Mouse (Mus musculus) limb, embryonic 14.5 days (tissue): ENCODE results near the gene Map4. TPM values are rescaled to one million over a fixed set of nuclear protein-coding genes. Genes with fewer than 3 reads are reported as not detected.

ENCODE experiments used
- ATAC-seq: fragments of 200-750 bp; cut with Nextera tagmentation; 2 replicates; pipeline ENCODE4 v1.8.0; 2017; ENCODE audit warnings: low read depth, moderate number of reproducible peaks, moderate TSS enrichment; ENCODE audit not compliant: low FRiP score
- DNase-seq: peaks from one replicate; pipeline ENCODE4 v3.0.0-alpha.2; 2015; ENCODE audit warnings: low spot score
- H3K27ac ChIP-seq: fragments of 300-500 bp; sonication (generic); replicated peaks from 2 replicates; pipeline ENCODE4 v1.5.1; 2014; ENCODE audit warnings: low read depth, mild to moderate bottlenecking, low read length, moderate library complexity, mixed read lengths
- H3K27me3 ChIP-seq: fragments of 300-500 bp; sonication (generic); 2 replicates; pipeline ENCODE4 v1.6.1; 2014; ENCODE audit warnings: low read length, mixed read lengths; ENCODE audit not compliant: control insufficient read depth, insufficient read depth
- H3K36me3 ChIP-seq: fragments of 300-500 bp; sonication (generic); 2 replicates; pipeline ENCODE4 v1.6.1; 2014; ENCODE audit warnings: mild to moderate bottlenecking, low read length, moderate library complexity, mixed read lengths; ENCODE audit not compliant: control insufficient read depth, insufficient read depth
- H3K4me1 ChIP-seq: fragments of 300-500 bp; sonication (generic); 2 replicates; pipeline ENCODE4 v1.6.1; 2014; ENCODE audit warnings: antibody characterized with exemption, low read length, mixed read lengths; ENCODE audit not compliant: control insufficient read depth, insufficient read depth
- H3K4me2 ChIP-seq: fragments of 300-500 bp; sonication (generic); replicated peaks from 2 replicates; pipeline ENCODE4 v1.6.1; 2014; ENCODE audit warnings: low read depth, mild to moderate bottlenecking, low read length, moderate library complexity; ENCODE audit not compliant: severe bottlenecking
- H3K4me3 ChIP-seq: fragments of 300-500 bp; sonication (generic); replicated peaks from 2 replicates; pipeline ENCODE4 v1.5.1; 2014; ENCODE audit warnings: low read length
- H3K9ac ChIP-seq: fragments of 300-500 bp; sonication (generic); 2 replicates; pipeline ENCODE4 v1.6.1; 2014; ENCODE audit warnings: mild to moderate bottlenecking, low read depth, low read length, moderate library complexity; ENCODE audit not compliant: severe bottlenecking
- H3K9me3 ChIP-seq: fragments of 300-500 bp; sonication (generic); 2 replicates; pipeline ENCODE4 v1.6.1; 2016; ENCODE audit warnings: low read length; ENCODE audit not compliant: control insufficient read depth
- POLR2A ChIP-seq: fragments of 200-500 bp; IDR thresholded peaks from 2 replicates; pipeline ENCODE4 v1.8.0; 2012; ENCODE audit warnings: inconsistent platforms, mild to moderate bottlenecking, moderate library complexity, borderline replicate concordance; ENCODE audit not compliant: insufficient read depth, insufficient read length; ENCODE audit errors: extremely low read depth
- whole genome bisulfite sequencing: fragments of 180-500 bp; shearing (Covaris S2); extraction: QIAGEN DNeasy Blood & Tissue Kit; methylation state at CpG from one replicate; pipeline ENCODE4 v1.1.7; 2014; 5-methylcytosine and 5-hydroxymethylcytosine counted together
- polyA plus RNA-seq, 2 experiments: library from polyadenylated mRNA; depleted of rRNA in 1 of 2; stranded (reverse) in 1 of 2; unstranded in 1 of 2; fragments of >200 nt; fragmentation: Nextera tagmentation in 1 of 2; extraction: Ambion mirVana in 1 of 2; gene quantifications; 2 replicates each; pipeline versions ENCODE4 v1.2.1 to v1.2.3; 2012 to 2014

Gene Map4
- polyA plus RNA-seq, 2 experiments = 76.6 to 161 TPM

DNA sequence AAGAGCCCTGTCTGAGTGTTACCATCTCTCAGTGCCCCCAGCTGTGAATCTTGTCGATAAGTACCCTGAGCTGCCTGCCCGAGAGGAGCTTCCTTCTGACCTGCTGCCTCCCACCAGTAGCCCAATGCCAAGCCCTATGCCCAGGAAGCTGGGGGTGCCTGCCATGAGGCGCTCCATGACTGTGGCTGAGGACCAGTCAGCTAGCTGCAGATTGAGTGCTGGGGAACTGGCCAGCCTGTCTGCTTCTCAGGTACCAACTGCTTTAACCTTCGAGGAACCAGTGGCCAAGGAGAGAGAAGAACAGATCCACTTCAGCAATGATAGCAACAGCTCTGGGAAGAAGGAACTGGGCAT is 121.7 kb downstream of the Map4 start:
- no peak for ATAC-seq
- WGBS = 87% methylated on average over 4 of the region's 4 CpGs
- DNase-seq = no peak
- no peaks in the 10 kb centered on the region for H3K9me3 ChIP-seq
- no peak for TF ChIP-seq POLR2A
- no peaks in the 10 kb centered on the region for H3K4me1 ChIP-seq
- 0 out of 2 replicates have a peak, but pooled peaks cover 2% of the 10 kb centered on the region for H3K36me3 ChIP-seq
- H3K9ac ChIP-seq = no peak overlapping the region
- no peak overlapping the region for H3K27ac ChIP-seq
- no peak overlapping the region for H3K4me2 ChIP-seq
- no peaks in the 10 kb centered on the region for H3K27me3 ChIP-seq
- H3K4me3 ChIP-seq = no peak overlapping the region

GRCm38 (mm10) chr9:110053305-110054079 is 122.2 kb downstream of the Map4 start:
- Histone ChIP-seq H3K9me3 (no peaks in the 10 kb centered on the region), H3K4me2 (no peak overlapping the region), H3K27ac (no peak overlapping the region), H3K9ac (no peak overlapping the region), H3K36me3 (0 out of 2 replicates have a peak, but pooled peaks cover 2% of the 10 kb centered on the region), H3K4me3 (no peak overlapping the region), H3K4me1 (no peaks in the 10 kb centered on the region), H3K27me3 (no peaks in the 10 kb centered on the region)
- WGBS = 58% methylated on average over 8 of the region's 8 CpGs
- no peak for TF ChIP-seq POLR2A
- no peak for ATAC-seq
- DNase-seq = no peak

DNA sequence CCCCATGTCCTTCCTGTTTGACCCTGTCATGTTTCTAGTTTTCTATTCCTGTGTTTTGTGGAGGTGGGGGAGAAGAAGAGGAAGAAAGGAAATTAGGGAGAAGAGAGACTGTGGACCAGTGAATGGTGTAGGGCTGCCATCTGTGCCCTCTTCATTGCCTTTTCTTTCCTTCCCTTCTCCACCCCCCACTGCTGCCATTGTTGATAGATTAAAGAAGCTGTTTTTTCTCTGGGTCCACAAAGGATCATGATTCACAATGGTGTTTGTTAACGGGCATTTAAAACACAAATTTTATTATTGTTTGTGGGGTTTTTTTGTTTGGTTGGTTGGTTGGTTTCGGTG is 122.8 kb downstream of the Map4 start:
- no peak overlapping the region for H3K4me3 ChIP-seq
- 0 out of 2 replicates have a peak, but pooled peaks cover 2% of the 10 kb centered on the region for H3K36me3 ChIP-seq
- 0 out of 2 replicates have a peak, but pooled peaks cover 2% of the 10 kb centered on the region for H3K4me1 ChIP-seq
- 82% methylated on average over 2 of the region's 2 CpGs for WGBS
- no peak overlapping the region for H3K9ac ChIP-seq
- H3K4me2 ChIP-seq = no peak overlapping the region
- no peak overlapping the region for H3K27ac ChIP-seq
- H3K27me3 ChIP-seq = no peaks in the 10 kb centered on the region
- H3K9me3 ChIP-seq = no peaks in the 10 kb centered on the region
- ATAC-seq (no peak), DNase-seq (no peak)
- TF ChIP-seq POLR2A = no peak

- DNase-seq = no peak
- no peak for ATAC-seq
- Histone ChIP-seq H3K27ac (no peak overlapping the region), H3K27me3 (no peaks in the 10 kb centered on the region), H3K36me3 (0 out of 2 replicates have a peak, but pooled peaks cover 2% of the 10 kb centered on the region), H3K4me1 (0 out of 2 replicates have a peak, but pooled peaks cover 2% of the 10 kb centered on the region), H3K4me2 (no peak overlapping the region), H3K9ac (no peak overlapping the region), H3K9me3 (no peaks in the 10 kb centered on the region), H3K4me3 (no peak overlapping the region)
- WGBS = 93% methylated on average over 3 of the region's 3 CpGs
- no peak for TF ChIP-seq POLR2A
Measured at GRCm38 (mm10) chr9:110054781-110055180, 123.5 kb downstream of the Map4 start.

GRCm38 (mm10) chr9:110057200-110057599 is 125.9 kb downstream of the Map4 start:
- no peak overlapping the region for H3K4me2 ChIP-seq
- 0 out of 2 replicates have a peak, but pooled peaks cover 2% of the 10 kb centered on the region for H3K36me3 ChIP-seq
- H3K27me3 ChIP-seq = no peaks in the 10 kb centered on the region
- DNase-seq (no peak), ATAC-seq (no peak)
- H3K9me3 ChIP-seq = no peaks in the 10 kb centered on the region
- 0 out of 2 replicates have a peak, but pooled peaks cover 2% of the 10 kb centered on the region for H3K4me1 ChIP-seq
- H3K27ac ChIP-seq = no peak overlapping the region
- 86% methylated on average over 1 of the region's 1 CpGs for WGBS
- no peak overlapping the region for H3K4me3 ChIP-seq
- no peak overlapping the region for H3K9ac ChIP-seq
- TF ChIP-seq POLR2A = no peak

DNA sequence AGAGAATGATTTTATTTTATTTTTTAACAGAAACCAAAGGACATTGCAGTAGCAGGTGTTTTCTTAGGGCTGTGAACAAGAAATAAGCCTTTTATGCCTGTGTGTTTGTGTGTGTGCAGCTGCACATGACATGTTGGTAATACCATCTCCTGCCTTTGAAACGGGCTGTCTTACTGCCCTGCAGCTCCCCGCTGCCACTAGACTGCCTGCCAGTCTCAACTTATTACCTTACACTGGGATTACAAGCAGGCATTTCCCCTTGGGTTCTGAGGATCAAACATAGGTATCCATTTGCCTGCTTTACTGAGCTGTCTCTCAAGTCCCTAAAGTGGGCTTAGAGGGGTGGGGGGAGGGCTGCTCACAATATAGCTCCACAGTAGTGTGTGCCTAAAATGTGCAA is 129.5 kb downstream of the Map4 start:
- Histone ChIP-seq H3K9me3 (no peaks in the 10 kb centered on the region), H3K4me2 (no peak overlapping the region), H3K4me3 (no peak overlapping the region), H3K27ac (no peak overlapping the region), H3K9ac (no peak overlapping the region), H3K4me1 (0 out of 2 replicates have a peak, but pooled peaks cover 2% of the 10 kb centered on the region), H3K36me3 (peaks cover 14% of the 10 kb centered on the region), H3K27me3 (no peaks in the 10 kb centered on the region)
- DNase-seq (no peak), ATAC-seq (no peak)
- 61% methylated on average over 2 of the region's 2 CpGs for WGBS
- no peak for TF ChIP-seq POLR2A
